Mouse (Mus musculus) mouse trophoblast stem cell (cell line): ENCODE results near the gene Nelfcd.

Experiments used
- in situ Hi-C, 2 experiments: fragments of 300-500 bp; cut with MseI, MboI; formaldehyde crosslinking; loops; 2 replicates in 1 of 2; 3 replicates in 1 of 2; pipeline ENCODE4 v1.15.1; 2025

Nelfcd gene

GRCm38 (mm10) chr2:174415731-174416310 lies at the start of gene Nelfcd:
Gene Nelfcd, plus strand, starts transcription at chr2:174415804.
- in situ Hi-C loops = no loop called here

GRCm38 (mm10) chr2:174366571-174366970 lies 49.0 kb upstream of the Nelfcd start:
- in situ Hi-C loops = no loop called here

GRCm38 (mm10) chr2:174381021-174381420 lies 34.6 kb upstream of the Nelfcd start:
- in situ Hi-C loops = no loop called here

GRCm38 (mm10) chr2:174391936-174392335 lies 23.7 kb upstream of the Nelfcd start:
- in situ Hi-C loops = no loop called here

- in situ Hi-C loops = no loop called here
Measured at GRCm38 (mm10) chr2:174392554-174392953, 23.1 kb upstream of the Nelfcd start.

GRCm38 (mm10) chr2:174393383-174393782 lies 22.2 kb upstream of the Nelfcd start:
- in situ Hi-C loops = no loop called here

GRCm38 (mm10) chr2:174396643-174397042 lies 19.0 kb upstream of the Nelfcd start:
- in situ Hi-C loops = no loop called here

GRCm38 (mm10) chr2:174397065-174397464 lies 18.5 kb upstream of the Nelfcd start:
- in situ Hi-C loops = no loop called here

GRCm38 (mm10) chr2:174397881-174398280 lies 17.7 kb upstream of the Nelfcd start:
- in situ Hi-C loops = no loop called here

GRCm38 (mm10) chr2:174400396-174400795 lies 15.2 kb upstream of the Nelfcd start:
- in situ Hi-C loops = no loop called here

GRCm38 (mm10) chr2:174410222-174410621 lies 5.4 kb upstream of the Nelfcd start:
- in situ Hi-C loops = no loop called here

- in situ Hi-C loops = no loop called here
Measured at GRCm38 (mm10) chr2:174413127-174413526, 2.5 kb upstream of the Nelfcd start.

GRCm38 (mm10) chr2:174415001-174415730 lies 438 bp upstream of the Nelfcd start:
- in situ Hi-C loops = no loop called here

GRCm38 (mm10) chr2:174421107-174421506 lies 5.5 kb downstream of the Nelfcd start:
- in situ Hi-C loops = no loop called here

- in situ Hi-C loops = no loop called here
Measured at GRCm38 (mm10) chr2:174424301-174425085, 8.9 kb downstream of the Nelfcd start.

- in situ Hi-C loops = no loop called here
Measured at GRCm38 (mm10) chr2:174426856-174427255, 11.3 kb downstream of the Nelfcd start.

GRCm38 (mm10) chr2:174428076-174428835 lies 12.7 kb downstream of the Nelfcd start:
- in situ Hi-C loops = no loop called here

- in situ Hi-C loops = no loop called here
Measured at GRCm38 (mm10) chr2:174428996-174429591, 13.5 kb downstream of the Nelfcd start.

GRCm38 (mm10) chr2:174434943-174435342 lies 19.3 kb downstream of the Nelfcd start:
- in situ Hi-C loops = no loop called here

GRCm38 (mm10) chr2:174436076-174436701 lies 20.6 kb downstream of the Nelfcd start:
- in situ Hi-C loops = no loop called here
